Mouse (Mus musculus): ENCODE results near the gene Ppfia4.
A peak's percentile ranks its signal among the peaks of the same experiment; 100 is the strongest.

The Ppfia4 gene

DNA sequence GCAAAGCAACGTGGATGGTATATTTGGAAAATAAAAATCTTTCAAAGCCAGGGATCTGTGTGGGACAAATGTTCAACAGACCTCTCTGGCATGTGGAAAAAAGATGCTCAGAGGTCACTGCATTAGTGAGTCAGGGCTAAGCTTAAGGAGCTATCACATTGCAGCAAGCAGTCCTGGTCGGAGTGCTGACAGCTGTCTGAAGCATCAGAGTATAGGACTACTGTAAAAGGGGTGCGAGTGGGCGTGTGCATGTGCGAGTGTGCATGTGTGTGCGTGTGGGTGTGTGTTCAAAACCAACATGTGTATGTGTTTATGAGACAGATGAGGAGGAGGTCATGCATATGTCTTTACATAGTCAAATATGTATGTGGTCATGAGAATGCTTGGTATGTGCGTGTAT, 6.4 kb upstream of the Ppfia4 start:
- no peak for DNase-seq (ENCODE audit: low read depth)

DNA sequence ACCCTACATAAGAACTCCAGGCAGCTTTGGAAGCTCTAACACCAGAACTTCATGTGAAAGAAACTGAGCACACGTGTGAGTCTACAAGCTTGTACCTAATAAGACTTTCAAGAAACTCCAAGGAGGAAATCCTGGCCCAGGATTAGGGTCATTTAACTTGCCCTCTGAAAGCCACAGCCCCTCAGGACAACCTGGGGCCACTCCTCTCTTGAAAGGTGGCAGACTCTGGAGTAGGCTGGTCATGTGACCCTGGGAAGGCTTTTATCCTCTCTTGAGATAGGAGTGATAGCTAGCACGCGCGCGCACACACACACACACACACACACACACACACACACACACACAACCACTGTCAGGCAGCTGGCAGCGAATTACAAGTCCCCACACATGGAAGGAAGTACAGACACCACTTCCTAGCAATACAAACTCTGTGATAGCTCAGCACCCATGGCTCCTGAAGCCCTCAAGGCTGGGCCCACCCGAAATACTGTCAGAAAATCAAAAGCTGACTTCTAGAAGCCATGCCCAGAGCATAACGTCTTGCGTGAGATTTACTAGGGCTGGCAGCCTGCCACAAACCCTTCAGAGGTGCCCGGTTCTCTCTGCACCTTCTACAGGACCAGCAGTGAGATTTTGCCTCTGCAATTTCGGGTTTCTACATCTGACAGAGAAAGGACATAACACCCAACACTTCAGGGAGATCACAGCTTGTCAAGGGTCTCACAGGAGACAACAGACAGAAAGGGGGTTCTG, 4.4 kb upstream of the Ppfia4 start:
- no peak for DNase-seq (ENCODE audit: low read depth)

DNA sequence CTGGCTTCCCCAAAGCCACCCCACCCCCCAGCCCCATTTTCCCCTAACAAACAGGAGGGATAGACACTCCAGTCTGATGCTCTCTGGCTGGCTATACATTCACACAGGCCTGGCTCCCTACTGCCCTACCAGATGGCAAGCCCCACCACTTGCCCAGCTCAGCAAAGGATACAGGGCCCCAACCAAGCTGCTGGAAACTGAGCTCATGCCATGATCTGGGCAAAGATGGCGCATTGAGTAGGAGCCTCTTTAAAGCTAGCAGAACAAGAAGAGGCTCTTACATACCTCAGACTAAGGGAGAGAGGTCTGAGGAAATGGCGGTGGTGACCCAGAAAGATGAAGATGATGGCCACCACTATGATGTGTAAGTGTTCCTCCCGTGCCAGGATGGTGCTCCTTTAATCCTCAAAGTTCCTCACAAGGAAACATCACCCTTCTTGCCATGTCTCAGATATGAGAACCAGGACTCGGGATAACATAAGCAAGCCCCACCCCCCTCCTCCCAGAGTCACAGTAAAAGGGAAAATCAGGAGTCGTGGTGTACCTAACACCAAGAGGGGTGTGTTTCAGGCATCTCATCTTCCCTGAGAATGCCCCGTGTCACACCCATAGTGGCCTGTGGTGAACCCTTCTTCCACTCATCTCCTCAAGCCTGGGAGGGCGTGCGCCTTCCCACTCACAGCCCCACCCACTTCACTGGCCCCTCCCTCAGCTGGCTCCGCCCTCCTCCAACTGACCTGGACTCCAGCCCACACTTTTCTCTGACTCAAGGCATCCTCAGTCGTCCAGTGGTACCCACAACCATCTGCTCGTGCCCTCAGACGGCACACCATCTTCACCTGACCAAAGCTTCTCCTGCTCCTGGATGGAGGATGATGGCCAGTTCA, 3.4 kb upstream of the Ppfia4 start:
- no peak for DNase-seq (ENCODE audit: low read depth)

DNA sequence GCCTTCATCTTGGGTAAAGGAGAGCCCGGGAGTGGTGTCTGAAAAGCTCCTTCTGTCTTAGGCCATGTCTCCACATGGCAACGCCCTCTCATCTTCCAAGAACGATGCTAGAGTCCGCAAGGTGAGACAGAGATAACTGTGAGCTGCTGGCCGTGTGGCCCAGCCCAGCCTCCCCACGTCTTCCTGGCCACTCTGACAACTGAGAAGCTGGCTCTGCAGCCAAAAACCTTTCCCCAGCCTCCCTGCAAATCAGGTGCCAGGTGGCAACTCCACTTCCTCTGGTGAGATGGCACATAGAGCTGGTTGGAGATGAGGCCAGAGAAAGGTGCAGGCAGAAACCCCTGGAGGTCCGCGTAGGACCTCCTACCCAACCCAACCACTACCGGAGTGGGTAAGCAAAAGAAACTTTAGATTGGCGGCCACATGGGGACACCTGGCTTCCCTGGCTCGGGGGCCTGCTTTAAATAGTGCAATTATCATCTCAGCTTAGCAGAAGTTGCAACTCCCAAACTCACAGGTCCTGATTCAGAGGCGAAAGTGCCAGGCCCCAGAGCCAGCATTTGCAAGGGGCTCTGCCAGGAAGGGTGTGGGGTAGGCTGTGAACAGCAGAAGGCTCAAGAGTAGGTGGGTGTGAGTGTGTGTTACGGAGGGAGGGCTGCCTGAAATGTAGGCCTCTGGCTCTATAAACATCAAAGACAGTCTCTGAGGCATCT, 2.6 kb upstream of the Ppfia4 start:
- DNase-seq (ENCODE audit: low read depth): no peak

DNA sequence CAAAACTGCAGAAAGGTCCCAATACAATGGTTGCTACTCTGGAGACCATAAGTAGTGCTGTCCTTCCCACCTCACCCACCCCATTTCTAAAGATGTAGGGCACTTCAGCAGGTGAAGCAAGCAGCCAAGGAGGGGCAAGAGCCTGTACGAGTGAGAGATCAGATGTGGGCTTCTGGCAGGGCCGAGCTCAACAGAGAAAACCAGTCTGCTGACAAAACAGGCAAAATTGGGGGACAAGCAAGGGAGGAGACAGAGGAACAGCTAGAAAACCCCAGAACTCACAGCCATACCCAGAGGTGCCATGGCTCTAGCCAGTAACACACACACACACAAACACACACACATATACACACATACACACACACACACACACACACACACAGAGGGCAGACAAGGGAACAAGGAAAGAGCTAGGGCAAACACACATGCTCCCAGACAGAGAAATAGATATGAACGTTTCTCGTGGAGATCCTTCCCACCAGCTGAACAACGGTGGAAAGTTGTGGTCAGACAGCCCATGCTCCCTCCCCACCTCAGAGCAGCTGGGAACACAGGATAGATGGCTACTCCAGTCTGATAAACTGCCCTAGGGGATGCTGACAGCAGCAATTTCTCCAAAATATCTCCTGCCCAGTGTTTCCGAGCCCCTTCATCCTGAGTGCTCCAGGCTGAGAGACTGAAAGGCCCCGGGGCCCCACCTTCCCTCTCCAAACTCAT, 1.5 kb upstream of the Ppfia4 start:
- DNase-seq (ENCODE audit: low read depth): no peak

DNA sequence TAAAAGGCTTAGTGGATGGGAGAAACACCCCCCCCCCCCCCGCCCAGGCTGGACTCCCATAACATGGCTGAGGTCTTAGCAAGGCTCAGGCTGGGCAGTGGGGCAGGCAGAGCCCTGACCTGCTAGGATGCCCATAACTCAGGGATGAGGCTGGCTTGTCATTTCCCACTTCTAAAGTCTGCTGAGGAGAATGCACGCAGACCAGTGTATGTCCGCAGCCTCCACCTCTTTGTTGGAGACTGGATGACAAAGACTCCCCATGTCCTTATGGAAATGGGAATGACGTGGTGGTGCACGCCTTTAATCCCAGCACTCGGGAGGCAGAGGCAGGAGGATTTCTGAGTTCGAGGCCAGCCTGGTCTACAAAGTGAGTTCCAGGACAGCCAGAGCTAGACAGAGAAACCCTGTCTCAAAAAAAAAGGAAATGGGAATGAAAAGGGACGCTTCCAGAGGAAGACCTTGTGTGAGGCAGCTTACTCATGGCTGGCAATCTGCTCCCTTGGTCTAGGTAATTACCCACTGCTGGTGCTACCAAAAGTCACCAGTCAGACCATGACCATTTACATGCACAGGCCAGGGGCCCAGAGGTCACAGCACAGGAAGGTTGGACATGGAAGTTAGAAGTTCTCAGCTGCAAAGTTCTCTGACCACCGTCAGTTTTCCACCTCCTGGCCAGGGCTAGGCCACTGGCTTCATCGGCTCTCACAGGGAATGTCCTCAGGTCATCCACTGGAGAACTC, 813 bp upstream of the Ppfia4 start:
- DNase-seq (ENCODE audit: low read depth): no peak

DNA sequence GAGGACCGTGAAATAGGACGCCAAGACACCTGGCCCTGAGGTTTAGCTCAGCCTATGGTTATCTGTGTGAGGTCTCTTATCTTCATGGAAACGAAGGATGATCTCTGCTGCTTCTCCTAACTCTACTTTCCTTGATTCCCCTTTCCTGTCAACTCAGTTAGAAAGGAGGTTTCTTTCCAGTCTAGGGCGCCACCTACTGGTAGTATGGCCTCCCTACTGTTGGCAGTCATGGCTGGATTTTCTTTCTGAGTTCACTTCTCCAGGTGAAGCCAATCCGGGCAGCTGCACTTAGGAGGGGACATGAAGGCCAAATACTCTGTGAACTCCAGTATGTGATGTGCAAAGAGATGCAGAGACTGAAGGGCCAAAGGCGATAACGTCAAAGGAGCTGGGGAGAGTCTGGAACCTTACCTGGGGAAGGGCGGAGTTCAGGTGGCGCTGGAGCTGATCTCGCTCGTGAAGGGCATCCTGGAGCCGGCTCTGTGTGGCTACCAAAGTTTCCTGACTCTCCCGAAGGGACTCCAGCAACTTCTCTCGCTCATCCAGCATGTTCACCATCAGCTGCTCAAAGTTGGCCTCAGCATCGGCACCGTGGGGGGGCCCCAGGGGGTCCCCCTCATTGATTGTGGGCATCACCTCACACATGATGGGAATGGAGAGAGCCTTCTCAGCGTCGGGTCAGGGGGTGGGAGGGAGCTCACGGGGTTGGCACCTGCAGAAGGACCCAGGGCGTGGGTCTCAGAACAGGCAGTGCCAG, 671 bp downstream of the Ppfia4 start:
- DNase-seq (ENCODE audit: low read depth): peak; percentile 56

DNA sequence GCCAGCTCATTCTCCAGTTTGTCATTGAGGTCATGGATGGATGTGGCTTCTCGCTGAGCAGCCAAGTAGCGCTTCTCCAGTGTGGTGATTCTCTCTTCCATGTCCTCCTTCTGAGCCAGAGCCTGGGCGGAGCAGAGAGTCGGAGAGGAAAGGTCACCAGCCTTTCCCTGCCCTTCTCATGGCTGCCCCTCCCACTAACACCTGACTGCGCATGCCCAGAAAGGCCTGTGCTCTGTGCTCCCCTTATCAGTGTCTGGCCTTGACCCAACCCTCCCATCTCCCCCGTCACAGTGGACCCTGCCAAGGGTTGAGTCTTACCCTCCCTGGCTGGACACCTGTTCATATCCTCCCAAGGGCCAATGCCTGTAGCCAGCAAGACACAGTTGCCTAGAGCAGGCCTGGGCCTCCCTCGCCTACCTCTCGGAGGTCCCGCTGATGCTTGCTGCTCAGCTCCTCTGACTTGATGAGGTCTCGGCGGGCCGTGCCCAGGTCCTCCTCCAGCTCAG, 5.8 kb downstream of the Ppfia4 start:
- DNase-seq (ENCODE audit: low read depth): no peak

DNA sequence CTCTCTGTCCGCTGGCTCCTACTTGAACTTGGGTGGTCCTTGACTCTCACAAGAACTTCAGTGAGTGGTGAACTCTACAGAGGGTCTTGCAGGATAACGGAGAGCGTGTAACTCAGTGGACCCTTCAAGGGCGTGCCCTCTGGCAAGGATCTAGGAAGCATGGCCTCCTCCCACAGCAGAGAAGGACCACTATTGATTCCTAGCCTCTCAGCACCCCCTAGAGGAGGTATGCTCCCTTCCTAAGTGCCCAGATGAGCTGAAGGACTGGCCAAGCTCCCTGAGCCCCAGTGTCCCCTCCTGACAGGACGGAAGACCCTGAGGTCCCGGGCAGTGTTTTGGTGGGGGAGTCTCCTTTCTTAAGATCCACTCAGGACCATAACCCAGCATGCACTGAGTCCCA, 10.1 kb downstream of the Ppfia4 start:
- DNase-seq (ENCODE audit: low read depth): no peak

DNA sequence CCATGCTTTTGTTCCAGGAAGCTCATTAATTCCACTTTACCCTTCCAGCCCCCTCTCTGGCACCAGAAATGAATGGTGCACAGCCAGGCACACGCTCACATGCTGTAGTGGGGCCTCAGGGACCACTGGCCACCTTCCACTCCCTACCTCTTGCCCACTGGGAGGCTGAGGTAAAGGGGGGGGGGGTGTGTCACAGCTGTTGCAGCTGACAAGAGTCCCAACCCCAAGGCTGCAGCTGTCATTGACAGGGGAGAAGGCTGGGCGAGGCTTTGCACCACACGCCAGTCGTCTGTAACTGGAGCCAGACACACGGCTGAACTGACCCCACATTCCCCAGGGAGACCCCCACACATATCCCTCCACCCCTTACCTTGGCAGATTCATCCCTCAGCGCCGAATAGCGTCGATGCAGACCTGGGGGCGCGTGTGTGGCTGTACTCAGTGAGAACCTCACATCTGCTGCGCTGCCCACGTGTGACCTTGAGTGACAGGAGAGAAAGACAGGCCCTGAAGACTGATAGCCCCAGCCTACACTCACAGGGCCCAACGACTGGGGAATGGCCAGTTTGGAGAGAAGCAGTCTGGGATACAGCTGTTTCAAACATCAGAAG, 11.9 kb downstream of the Ppfia4 start:
- no peak for DNase-seq (ENCODE audit: low read depth)

DNA sequence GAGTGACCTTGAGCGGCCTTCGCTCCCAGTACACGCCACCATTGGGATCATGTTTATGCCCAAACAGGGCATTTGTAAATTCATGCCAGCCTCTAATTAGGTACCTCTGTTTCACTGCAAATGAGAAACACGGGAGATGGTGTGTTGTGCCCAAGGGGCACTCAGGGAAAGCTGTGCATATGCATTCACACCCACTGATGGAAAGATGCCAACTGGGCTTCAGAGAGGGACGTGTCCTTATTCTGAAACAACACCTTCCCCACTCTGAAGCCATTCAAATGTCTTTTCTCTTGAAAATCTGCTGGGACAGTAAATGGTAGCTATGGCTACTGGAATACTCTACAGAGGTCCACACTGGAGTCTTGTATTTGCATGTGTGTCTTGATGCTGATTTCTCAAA, 14.5 kb downstream of the Ppfia4 start:
- DNase-seq (ENCODE audit: low read depth): no peak

DNA sequence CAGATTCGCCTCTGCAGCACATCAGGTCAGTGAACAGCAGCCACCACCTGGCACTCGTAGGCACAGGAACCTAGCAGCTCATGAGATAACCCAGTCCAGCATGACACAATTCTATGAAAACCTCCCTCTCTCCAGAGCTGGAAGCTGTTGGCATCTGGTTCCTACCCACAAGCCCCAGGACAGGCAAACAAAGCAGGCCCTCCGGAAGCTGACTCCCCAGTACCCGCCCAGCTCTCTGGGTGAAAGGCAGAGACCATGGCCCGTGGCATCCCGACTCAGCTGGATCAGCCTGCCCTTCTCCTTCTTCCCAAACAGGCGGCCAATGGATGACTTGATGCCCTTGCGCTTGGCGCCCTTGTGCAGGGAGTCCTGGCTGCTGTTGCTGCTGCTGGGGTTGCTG, 16.4 kb downstream of the Ppfia4 start:
- DNase-seq (ENCODE audit: low read depth): no peak

DNA sequence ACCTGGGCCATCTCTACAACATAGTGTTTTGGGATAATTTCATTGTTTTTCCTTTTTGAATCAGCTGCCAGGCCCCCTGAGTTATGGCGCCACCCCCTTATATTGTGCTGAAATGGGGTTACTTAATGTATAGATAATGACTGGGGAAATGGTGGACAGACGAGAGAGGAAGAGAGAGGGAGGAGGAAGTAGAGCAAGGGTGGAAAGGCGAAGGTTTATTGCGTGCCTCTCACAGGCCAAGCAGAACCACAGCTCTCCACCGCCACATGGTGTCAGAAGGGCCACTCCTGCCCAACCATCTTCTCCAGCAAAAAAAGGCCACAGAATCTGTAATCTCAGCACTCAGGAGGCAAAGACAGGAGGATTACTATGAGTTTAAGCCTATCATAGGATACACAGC, 17.5 kb downstream of the Ppfia4 start:
- no peak for DNase-seq (ENCODE audit: low read depth)

DNA sequence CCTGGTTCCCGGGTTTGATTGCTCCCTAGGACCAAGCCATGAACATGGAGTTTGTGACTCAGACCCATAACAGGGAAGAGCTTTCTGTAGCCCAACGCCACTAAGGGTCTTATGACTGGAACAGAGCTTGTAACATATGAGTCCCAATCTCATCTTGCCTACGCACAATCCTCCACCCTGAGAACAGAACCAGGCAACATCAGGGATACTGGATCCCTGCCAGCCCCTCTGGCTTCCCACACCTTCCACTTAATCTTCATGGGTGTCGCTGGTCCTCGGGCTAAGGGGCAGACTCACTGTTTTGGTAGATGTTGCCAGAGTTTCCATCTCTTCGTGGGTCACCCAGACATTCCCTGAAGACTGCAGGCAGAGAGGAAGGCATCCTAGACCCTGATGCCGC, 21.0 kb downstream of the Ppfia4 start:
- DNase-seq (ENCODE audit: low read depth): no peak

DNA sequence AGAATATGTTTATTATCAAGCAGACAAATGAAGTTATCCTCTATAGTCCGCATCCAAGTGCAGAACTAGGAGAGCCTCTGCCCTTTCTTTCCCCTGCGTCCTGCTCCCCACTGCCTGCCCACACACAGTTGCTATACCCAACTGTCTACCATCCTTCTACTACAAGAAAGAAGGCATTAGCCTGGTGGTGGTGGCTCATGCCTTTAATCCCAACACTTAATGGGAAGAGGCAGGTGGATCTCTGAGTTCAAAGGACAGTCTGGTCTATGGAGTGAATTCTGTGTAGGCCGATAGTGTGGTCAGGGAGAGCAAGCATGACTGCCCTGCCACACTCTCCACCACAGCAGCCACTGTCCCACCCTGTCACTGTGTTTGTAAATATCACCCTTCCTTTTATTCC, 22.0 kb downstream of the Ppfia4 start:
- no peak for DNase-seq (ENCODE audit: low read depth)

DNA sequence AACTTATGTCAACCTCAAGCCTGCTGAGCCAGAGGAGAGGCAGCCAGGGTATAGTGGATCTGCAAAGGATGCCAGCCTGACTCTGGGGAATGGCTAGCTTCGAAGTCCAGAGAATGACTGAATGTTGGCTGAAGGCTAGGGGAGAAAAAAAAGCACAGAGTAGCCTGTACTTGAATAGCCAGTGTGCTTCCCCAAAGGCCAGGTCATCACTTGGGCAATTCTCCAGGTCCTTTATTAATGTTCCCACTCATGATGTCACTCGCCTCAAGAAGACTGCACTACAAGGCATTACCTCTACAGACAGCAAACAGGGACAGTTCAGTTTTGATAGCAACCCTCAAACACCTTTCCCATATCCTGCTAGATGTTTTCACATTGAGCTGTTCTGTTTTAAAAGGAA, 22.4 kb downstream of the Ppfia4 start:
- no peak for DNase-seq (ENCODE audit: low read depth)

DNA sequence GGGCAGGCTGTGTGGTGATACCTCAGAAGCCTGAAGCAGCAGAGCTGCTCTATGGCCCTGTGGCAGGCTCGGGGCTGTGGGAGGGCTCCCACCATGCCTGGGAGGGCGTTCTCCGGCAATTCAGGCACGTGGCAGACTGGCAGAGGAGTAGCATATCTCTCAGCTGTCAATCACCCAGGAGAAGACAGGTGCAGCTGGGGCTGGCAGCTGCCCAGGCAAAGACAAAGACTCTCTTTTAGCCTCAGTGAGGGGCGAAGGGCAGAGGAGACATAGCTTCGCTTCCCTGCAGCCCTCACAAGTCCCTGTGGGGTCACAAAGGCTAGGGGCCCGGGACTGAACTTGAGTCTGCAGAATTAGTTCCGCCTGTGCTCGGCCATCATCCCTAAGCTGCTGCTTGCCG, 25.3 kb downstream of the Ppfia4 start:
- DNase-seq (ENCODE audit: low read depth): no peak

DNA sequence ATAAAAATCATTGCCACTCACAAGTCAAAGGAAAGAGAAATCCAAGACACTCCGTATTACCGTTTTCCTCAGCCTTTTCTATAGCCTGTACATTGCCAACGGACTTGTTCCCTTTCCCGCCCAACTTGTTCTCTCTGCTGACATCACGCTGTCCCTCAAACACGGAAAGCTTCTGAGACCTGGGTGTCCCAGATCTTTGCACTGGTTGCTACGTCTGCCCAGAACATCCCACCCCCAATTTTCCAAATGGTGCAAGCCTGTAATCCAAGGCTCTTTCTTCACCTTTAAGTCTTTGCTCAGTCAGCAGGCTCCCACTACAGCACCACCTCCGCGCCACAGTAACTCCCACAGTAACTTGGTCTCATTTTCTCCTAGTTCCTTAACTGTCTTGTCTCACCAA, 27.8 kb downstream of the Ppfia4 start:
- DNase-seq (ENCODE audit: low read depth): no peak

DNA sequence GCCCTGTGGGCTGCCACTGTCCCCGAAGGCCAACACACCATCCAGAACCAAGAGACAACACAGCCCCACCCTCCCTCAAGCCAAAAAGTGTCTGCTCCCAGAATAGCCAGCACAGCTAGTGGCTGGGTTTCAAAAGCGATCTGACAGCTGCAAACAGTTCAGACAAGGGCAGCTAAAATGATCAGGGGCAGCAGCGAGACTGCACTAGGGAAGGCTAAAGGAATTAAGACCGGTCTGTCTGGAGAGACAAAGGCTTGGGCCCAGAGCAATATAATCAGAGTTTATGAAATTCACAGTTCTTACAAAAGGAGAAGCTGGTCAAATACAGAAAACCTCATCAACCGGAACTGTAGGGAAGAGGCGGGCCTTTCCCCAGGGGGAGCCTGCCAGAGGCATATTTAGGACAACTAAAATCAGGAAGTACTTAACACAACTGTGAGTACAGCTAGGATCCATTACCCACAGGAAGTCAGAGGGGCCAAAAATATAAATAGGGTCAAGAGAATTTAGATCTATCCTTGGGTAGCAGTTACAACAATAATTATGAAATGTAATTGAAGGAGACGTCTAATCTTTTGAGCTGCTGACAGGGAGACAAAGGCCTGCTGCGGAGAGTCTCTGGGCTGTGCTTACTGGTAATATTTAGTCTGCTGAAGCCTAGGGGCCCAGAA, 30.0 kb downstream of the Ppfia4 start:
- no peak for DNase-seq (ENCODE audit: low read depth)

Measured in c-Kit-positive CD71-positive TER-119-negative erythroid progenitor cells, embryonic 14.5 days (primary cell).